Mouse (Mus musculus) liver, embryonic 14.5 days (tissue): ENCODE results near the gene Krt28.
A peak's percentile ranks its signal among the peaks of the same experiment; 100 is the strongest.

Source experiments
- CTCF ChIP-seq: IDR thresholded peaks from 2 replicates; pipeline ENCODE4 v1.5.1; 2016; ENCODE audit warnings: antibody characterized with exemption, low read depth, control low read depth
- EP300 ChIP-seq: IDR thresholded peaks from 2 replicates; pipeline ENCODE4 v1.6.1; 2016; ENCODE audit warnings: antibody characterized with exemption, low read depth

- TF ChIP-seq CTCF = peak; percentile 53; the same call in 1 of the 2 replicates
- no peak for TF ChIP-seq EP300
These were observed 38.5 kb upstream of the Krt28 start for GRCm38 (mm10) chr11:99413247-99413646.
